Mouse (Mus musculus) MEL-GATA-1-ER (cell line): ENCODE measurements around the gene Tmem116.

ENCODE experiments used
- DNase-seq: peaks from one replicate; pipeline ENCODE4 v3.0.0-alpha.2; 2012; ENCODE audit warnings: low read depth; ENCODE audit errors: extremely low read depth

Tmem116 gene

DNA sequence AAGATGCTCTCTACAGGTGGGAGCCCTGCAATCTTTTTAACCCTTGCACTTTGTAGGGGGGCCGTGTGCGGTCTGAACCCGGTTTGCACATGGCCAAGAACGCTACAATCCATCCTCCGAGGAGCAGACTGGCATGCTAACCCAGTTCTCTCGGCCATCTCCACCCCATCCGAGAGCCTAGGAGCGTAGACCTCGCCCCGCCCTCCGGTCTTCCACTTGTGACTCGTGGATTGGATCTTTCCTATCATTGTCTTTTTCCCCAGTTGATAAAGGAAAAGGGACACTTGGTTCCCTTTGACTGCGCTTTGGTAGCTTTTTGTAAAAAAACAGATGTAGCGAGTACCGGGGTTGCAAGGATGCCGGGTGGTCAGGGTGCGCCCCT is at the start of gene Tmem116:
Tmem116 (plus strand) TSS at position 250 of the 382 bp plus-strand sequence.
- DNase-seq: no peak

DNA sequence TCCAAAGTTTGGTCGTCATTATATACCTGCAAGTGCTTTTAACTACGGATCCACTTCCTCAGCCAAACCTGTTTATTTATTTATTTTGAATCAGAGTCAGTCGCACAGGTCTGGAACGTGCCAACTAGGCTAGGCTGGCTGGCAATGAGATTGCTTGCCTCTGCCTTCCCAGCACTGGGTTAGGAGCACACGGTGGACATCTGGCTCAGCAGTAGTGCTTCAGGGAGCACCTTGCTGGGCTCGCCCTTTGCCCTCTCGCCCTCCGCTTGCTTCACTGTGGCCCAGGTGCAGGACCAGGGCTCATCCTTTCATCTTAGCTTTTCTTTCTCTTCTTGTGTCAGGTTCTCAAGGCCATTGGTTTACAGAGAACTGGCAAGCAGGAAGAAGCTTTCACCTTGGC is 43.8 kb upstream of the Tmem116 start:
- no peak for DNase-seq

DNA sequence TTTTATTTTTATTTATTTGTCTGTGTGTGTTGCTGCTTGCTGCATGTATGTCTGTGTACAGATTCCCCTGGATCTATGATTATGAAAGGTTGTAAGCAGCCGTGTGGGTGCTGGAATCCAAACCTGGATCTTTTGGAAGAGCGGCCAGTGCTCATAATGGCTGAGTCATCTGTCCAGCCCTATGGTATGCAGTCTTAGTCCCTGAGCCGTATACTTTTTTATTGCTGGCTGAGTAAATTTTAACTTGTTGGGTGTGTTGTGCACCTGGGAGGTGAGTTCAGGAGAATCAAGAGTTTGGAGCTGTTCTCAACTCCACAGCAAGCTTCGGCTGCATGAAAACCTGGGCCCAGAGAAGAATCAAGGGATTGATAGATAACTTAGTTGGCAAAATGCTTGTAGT is 40.7 kb upstream of the Tmem116 start:
- DNase-seq: no peak

DNA sequence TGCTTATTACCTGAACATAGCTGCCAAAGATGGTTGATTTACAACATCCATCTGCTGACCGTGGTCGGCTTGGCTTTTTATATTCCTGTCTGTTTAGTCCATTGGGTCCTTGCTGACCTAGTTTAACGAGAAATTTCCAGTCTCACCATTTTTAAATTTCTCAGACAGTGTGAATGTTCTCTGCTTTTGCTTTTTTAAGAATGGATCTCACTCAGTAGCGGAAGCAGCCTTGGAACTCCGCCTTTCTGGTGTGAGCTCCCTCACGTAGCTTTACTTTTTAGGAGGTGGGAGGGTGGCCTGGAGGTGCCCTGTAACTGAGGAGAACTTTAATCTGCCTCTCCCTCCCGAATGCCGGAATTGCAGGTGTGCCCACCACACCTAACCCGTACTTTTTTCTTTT is 31.0 kb upstream of the Tmem116 start:
- no peak for DNase-seq

DNA sequence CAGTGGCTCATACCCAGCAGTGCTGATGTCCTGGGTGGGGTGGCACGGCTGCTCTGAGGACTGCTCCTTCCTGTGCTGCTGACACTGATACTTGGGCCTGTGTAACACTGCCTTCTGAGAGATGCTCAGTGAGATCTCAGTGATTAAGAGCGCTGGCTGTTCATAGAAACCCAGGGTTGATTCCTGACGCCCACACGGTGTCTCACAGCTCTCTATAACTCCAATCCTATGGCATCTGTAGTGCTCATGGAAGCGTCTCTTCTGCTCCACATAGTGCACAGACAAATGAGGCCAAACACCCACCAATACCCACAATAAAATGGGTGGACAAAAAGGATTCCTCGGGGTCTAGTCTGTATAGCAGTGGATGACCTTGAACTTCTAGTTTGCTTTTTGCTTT is 28.9 kb upstream of the Tmem116 start:
- no peak for DNase-seq

DNA sequence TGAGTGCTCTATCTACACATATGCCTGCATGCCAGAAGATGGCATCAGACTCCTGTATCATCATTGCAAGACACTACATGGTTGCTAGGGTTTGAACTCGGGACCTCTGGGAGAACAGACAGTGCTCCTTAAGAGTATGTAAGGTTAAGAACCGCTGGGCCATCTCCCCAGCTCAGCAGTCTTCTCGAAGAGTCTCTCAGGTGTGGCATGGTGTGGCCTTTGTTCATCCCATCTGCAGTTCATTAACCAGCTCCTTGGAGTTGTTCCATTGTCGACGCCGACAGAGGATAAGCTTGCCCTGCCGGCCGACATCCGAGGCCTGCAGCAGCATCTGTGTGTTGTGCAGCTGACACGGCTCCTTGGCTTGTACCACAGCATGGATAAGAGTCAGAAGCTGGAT is 28.4 kb upstream of the Tmem116 start:
- DNase-seq: no peak

DNA sequence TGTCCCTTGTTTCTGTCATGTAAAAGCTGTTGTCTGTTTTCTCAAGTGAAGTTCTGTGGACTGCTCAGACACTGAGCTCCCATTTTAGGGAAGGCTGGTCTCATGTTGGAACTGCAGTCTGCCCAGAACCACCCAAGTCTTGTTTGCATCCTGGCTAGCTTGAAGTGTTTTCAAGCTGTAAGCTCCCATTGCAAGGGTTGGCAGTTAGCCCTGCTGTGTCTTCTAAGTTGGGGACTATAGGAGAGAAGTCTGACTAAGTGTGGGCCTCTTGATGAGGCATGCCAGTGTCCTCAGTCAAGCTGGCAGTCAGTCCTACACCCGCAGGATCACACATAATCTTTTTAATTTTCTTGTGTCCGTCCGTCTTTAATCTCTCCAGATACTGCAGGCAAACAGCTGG is 22.7 kb upstream of the Tmem116 start:
- no peak for DNase-seq

DNA sequence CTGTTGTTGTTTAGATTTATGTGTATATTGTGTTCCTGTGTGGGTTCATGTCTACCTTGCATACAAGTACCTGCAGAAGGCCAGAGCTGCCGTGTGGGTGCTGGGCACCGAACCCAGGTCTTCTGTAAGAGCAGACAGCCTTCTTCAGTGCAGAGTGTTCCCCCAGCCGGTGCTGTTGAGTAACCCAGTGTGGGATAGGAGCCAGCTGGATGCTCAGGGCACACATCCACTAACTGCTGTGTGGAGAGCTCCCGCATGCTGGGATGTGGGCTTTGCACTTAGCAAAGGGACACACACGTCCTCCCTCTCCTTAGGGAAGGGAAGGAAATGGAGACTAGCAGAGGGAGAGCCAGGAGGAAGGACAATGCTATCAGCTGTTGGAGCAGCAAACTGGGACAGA is 13.6 kb upstream of the Tmem116 start:
- no peak for DNase-seq

DNA sequence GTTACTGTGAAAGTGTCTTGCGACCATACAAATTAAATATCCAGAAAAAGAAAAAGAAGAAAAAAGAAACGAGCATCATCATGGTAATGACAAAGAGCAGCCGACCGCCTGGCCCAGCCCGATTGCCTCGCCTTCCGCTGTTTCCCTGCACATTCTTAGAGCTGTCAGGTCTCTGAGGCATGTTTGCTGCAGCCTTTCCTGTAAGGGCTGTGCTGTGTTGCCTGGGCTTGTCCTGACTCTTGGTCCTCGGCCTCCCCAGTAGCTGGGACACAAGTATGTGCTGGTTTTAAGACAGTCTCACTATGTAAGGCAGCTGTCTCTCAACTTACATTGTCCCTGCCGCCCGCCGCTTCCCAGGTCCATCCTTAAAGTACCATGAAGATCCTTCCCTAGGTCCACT is 12.9 kb upstream of the Tmem116 start:
- no peak for DNase-seq

DNA sequence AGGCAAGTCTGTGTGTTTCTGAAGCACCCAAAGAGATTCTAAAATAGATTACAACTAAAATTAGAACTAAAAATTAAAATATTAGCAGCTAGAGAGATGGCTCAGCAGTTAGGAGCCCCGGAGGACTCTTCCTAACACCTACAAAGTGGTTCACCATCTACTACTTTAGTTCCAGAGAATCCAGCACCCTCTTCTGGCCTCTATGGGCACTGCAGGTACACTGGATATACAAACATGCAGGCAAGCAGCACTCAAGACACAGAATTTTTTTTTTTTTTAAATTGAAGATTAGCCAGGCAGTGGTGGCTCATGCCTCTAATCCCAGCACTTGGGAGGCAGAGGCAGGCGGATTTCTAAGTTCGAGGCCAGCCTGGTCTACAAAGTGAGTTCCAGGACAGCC is 8.1 kb upstream of the Tmem116 start:
- DNase-seq: peak; percentile 61

DNA sequence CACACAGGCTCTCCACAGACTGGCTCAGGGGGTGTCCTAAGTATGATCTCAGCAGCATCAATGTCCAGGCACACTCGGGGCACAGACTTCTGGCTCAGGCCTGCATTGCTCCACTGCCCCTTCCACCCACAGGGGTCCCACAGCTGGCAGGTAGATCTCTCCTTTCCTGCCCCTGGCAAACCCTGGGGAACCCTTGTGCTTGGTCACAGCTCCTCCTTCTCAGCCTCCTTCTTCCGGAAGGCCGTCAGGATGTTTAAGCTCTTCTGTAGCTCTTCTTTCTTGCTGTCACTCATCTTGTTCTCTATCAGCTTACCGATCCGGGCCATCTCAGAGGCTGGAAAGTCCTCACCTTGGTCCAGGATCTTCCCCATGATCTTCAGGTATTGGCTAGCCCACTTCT is 6.8 kb upstream of the Tmem116 start:
- DNase-seq: no peak

DNA sequence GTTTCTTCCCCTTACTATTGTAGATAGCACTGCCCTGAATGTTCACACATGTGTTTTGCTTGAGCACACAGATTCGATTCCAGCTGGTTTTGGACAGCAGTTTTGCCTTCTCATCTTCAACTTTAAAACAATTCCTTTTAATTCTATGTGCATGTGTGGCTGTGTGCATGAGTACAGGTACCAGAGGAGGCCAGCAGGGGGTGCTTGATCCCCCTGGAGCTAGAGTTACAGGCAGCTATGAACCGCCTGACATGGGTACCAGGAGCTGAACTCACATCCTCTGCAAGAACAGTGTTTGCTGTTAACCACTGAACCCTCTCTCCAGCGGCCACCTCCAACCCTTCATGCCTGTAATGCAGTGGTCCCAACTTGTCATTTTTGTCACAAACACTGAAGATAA is 3.2 kb upstream of the Tmem116 start:
- DNase-seq: no peak

DNA sequence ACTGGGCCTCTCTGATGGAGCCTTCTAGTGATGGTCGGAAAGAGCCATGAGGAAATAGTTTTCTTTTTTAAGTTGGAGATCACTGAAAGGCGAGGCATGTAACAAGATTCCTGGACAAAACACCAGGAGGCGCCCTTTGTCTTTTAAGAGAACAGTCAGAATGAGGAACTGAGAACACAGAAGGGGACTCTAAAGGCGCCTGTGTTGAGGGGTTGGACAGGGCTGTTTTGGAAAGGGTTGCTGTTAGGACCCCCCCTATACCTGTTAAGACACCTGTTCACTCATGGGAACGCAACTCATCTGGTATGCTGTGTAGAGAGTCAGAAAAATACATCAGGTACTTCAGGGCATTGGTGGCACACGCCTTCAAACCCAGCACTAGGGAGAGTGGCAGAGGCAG is 1.7 kb upstream of the Tmem116 start:
- DNase-seq: peak; percentile 74

DNA sequence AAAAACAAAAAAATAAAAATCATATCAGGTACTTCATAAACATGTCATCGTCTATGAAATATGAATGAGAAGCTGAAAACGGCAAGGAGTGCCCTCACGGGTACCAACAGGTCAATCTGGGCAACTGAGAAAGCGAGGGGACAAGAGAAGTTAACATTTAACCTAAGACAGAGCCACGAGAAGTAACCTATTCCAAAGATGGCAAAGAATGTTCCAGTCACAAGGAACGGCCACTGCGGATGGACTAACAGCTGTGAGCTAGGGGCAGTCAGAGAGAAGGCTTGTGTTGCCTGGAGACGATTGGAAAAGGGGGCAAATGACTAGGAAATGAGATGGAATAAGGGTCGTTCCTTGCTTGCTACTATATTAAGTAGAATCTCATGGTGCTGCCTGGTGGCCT is 1.2 kb upstream of the Tmem116 start:
- no peak for DNase-seq

DNA sequence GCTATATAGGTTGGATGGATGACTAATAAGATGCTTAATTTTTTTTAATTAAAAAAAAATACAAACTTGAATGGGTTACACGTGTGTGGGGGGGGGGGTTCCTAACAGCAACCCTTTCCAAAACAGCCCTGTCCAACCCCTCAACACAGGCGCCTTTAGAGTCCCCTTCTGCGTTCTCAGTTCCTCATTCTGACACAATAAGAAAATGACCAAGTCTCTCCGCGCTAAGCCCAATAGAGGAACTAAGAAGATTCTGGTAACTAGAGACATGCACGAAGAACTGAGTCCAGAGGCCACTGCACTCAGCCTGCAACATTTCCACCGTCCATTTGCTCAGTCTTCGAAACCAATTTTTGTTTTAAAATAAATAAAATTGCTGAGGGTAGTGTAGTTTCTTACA is 490 bp upstream of the Tmem116 start:
- DNase-seq: peak; percentile 90

DNA sequence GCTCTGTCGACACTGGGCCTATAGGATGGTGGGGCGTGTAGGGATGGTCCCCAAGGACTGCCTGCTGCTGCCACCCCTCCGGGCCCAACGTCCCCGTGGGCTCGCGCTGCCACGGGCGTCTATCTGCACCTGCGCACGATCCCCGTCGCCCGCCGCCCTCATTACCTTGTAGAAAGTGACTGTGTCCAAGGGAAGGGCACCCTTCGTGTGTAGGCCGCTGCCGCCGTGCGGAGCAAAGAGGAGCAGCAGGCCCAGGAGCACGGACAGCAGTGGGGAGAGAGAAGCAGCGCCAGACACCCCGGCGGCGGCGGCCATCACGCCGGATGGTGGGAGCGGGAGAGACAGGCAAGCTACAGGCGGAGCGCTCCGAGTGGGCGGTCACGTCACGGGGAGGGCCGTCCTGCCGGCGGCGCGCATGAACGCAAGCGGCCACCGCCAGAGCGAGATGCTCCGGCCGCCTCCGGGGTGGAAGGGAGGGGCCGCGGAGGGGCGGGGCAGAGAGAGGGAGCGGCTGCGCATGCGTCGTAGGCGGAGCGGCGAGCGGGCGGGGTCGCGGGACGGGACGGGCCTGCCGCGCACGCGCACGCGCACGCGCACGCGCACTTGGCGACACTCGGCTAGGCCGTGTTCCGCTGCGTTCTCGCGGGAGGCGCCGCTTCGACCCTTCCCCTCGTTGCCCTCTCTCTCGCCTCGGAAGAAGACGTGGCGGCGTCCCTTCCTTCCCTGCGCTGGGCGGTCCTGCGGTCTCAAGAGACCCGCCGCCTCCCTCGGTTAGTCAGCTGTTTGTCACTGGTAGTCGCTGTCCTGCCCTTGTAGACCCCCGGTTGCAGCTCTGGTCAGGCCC is 555 bp downstream of the Tmem116 start, which contains the start of gene Erp29:
Erp29 (minus strand) TSS at position 481 of the 844 bp plus-strand sequence.
- peak; percentile 61 for DNase-seq

DNA sequence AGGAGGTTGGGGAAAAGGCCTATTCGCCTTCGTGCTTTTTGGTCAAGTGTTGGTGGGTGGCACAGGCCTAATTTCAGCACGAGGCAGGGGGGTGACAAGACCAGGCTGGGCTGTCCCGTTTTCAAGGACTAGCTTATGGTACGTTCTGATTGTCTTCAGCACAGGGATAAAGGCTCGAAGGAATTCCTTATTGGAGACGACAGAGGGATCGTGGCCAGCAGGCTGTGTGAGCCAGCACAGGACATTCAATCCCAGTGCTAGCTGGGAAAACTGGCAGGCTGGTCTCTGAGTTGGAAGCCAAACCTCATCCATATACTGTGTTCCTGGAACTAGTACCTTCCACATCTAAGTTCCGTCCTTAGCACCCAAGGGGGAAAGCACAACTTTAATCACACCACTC is 1.2 kb downstream of the Tmem116 start:
- DNase-seq: no peak

DNA sequence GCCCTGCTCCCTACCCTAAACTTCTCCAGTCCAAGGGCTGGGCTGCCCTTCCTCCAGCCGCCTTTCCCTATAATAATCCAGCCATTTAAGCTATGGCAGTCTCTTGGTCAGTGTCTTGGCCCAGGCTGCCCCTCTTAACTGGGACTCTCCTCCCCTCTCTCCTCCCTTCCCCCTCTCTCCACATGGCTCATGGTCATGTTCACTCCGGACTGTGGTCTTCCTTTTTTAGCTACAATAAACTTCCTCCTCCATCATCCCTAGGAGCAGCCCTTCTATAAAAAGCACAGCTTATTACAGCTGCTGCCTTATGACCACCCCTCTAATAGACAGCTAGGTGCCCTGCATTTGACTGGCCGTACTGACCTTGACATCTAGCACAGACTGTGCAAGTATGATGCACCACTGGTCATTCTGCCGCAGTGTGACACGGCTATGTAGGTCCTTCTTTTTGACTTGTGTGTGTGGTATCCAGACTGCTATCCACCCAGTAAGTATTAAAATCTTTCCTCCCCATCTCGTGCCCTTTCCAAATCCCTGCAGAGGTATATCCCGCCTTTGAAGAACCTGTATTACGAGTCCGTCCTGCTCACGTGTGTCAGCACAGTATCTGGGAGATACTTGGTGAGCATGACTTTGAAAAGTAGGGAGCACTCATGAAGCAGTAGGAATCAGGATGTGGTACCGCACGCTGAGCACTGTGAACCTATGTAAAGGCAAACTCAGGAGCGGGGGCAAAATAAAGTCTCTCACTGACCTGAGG is 2.2 kb downstream of the Tmem116 start:
- no peak for DNase-seq

DNA sequence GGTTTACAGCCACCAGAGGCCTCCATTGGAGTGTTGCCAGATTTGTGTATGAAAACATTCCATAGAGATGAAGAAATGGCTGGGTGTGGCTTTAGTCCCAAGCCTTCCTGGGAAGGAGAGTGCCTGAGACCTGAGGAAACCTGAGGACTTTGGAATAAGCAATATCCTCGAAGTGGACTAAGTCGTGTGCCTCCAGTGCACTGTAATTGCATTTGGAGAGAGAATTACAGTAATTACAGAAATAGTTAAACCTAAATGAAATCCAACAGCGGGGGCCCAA is 2.8 kb downstream of the Tmem116 start:
- DNase-seq: no peak

DNA sequence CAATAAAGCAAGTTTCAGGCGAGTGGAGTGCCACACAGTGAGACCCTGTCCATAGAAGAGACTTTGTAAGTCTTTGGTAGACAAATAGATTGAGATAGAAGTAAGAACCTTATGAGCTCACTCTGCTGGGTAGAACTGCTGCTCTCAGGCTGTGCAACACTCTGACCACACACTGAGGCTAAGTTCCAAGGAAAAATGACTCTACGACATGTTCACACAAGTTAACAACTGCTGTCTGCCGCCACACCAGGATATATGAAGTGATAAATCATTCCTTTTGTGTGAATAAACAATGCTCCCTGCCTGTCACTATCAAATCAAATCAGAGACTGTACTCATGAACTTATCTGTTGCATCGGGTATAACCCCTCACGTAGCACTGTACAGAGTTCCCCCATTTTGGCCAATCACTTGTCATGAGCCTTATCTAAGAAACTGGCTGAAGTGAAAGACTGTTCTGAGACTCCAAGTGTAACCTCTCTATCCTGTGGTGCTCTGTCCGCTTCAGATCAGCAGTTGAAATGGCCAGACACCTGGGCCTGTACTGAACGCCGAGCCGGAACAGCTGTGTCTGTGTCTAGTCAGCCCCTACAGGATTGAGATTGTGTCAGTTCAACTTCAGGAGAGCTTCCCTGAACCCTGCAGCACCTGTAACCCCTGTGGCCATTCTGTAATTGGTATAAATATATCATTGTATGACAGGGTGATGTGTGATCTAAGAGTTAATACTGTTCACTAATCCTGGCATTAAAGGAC is 4.0 kb downstream of the Tmem116 start:
- no peak for DNase-seq

DNA sequence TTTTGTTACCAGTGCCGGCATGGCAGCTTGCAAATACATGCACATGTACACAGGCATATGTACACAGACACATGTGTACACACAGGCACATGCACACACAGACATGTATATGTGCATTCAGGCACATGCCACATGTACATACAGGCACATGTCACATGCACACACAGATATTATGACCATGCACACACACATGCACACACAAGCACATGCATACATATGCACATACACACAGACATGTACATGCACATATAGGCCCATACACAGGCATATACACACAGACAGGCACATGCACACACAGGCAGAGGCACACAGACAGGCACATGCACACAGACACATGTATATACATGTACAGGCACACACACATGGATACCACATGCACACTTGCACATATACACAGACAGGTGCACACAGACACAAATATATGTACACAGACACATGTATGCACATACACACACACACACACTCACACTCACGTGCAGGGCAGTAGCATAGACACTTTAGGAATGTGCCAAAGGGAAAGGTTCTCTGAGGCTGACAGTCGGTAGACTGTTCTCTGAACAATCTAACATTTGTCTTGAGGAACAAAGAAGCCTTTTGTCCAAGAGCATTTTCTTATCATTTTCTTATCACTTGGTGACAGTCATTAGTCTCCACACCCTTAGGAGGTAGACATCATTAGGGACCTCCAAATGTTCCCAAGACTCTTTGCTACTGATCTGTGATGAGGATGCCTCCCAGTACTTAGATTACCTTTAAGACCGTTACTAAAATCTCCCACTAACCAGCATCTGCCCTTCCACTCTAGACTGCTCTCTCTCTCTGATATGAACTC is 9.9 kb downstream of the Tmem116 start:
- DNase-seq: peak; percentile 8

DNA sequence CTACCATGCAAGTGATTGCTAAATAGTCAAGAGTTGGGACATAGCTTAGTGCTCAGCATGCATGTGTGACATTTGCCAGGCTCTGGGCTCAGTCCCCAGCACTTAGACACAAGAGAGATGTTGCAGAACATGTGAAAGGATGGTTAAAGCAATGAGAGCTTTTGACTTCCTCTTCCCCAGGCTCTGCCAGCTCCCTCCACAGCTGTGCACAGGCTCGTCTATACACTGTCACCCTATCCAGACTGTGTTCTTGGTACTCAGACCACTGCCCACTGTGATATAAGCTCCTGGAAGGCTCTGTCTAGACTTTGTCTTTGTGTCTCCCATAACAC is 10.4 kb downstream of the Tmem116 start:
- DNase-seq: peak; percentile 19
